Mouse (Mus musculus): ENCODE results near the gene Slc44a3. TPM values are rescaled to one million over a fixed set of nuclear protein-coding genes. Genes with fewer than 3 reads are reported as not detected.

The Slc44a3 gene
- polyA plus RNA-seq, 1 experiment = 0.20 TPM

DNA sequence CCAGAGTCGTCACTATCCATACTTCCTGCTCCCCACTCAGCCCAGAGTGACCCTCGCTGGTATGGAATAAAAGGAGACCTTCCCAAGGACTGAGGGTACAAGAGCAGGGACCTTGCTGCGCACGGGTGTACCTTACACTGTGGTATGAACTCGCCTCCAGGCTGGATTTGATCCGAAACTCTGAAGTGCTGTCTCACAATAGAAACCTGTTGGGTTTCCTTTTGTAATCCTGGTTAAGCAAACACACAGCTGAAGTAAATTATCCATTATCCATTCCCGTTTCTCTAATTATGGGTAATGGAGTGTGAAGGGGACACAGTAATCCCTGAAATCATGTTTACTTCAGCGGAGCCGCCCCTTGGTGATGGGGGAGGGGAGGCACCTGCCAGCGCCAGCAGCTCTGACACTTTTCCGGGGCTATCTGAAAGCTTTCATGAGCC is 84.2 kb downstream of the Slc44a3 start:
- Histone ChIP-seq H3K27me3 (ENCODE audit: control insufficient read depth, insufficient read depth, insufficient read length) (no peaks in the 10 kb centered on the region), H3K36me3 (ENCODE audit: control insufficient read depth, insufficient read depth) (peaks cover 38% of the 10 kb centered on the region), H3ac (ENCODE audit: control insufficient read depth, insufficient read length, low read depth) (no peak overlapping the region), H3K4me3 (ENCODE audit: insufficient read depth, poor library complexity, severe bottlenecking) (no peak overlapping the region), H3K79me3 (ENCODE audit: low read depth) (peaks cover 67% of the 10 kb centered on the region), H3K79me2 (ENCODE audit: control insufficient read depth, insufficient read depth) (peaks cover 90% of the 10 kb centered on the region)
- TF ChIP-seq MYOD1 (IDR thresholded peaks at IDR 0.05; ENCODE audit: control insufficient read depth, insufficient read length, low read depth) (no peak), MYOG (IDR thresholded peaks at IDR 0.05; ENCODE audit: control insufficient read depth, extremely low read depth, insufficient read length) (no peak), CTCF (IDR thresholded peaks at IDR 0.05; ENCODE audit: control insufficient read depth, insufficient read depth, insufficient read length) (no peak), FOSL1 (IDR thresholded peaks at IDR 0.05; ENCODE audit: insufficient read depth, low read length, poor library complexity, severe bottlenecking) (no peak), CEBPB (IDR thresholded peaks at IDR 0.05; ENCODE audit: low read depth) (no peak), USF1 (IDR thresholded peaks at IDR 0.05; ENCODE audit: low read depth) (no peak)

DNA sequence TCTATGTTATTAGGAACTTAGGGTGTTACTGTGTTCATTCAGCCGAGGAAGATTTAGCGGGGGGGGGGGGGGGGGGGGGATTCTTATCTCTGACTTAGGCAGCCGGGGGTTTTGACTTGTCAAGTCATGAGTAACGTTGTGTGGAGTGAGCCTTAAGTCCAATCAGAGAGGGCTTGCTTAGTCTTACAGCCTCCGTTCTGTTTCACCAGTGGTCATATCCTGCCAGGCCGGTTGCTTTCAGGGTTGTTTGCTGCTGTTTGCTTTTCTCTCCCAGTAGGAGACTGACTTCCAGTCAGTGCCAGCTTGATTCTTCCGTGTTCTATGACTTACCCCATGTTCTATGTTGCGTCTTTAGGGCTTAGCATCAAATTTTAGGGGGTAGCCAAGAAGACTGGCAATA is 85.8 kb downstream of the Slc44a3 start:
- Histone ChIP-seq H3ac (ENCODE audit: control insufficient read depth, insufficient read length, low read depth) (no peak overlapping the region), H3K79me3 (ENCODE audit: low read depth) (peaks cover 83% of the 10 kb centered on the region), H3K4me3 (ENCODE audit: insufficient read depth, poor library complexity, severe bottlenecking) (no peak overlapping the region), H3K27me3 (ENCODE audit: control insufficient read depth, insufficient read depth, insufficient read length) (no peaks in the 10 kb centered on the region), H3K36me3 (ENCODE audit: control insufficient read depth, insufficient read depth) (peaks cover 50% of the 10 kb centered on the region), H3K79me2 (ENCODE audit: control insufficient read depth, insufficient read depth) (peaks cover 99% of the 10 kb centered on the region)
- TF ChIP-seq USF1 (IDR thresholded peaks at IDR 0.05; ENCODE audit: low read depth) = no peak
- TF ChIP-seq MAX (IDR thresholded peaks at IDR 0.05) = no peak
- no peak for TF ChIP-seq CEBPB (IDR thresholded peaks at IDR 0.05; ENCODE audit: low read depth)
- no peak for TF ChIP-seq FOSL1 (IDR thresholded peaks at IDR 0.05; ENCODE audit: insufficient read depth, low read length, poor library complexity, severe bottlenecking)

DNA sequence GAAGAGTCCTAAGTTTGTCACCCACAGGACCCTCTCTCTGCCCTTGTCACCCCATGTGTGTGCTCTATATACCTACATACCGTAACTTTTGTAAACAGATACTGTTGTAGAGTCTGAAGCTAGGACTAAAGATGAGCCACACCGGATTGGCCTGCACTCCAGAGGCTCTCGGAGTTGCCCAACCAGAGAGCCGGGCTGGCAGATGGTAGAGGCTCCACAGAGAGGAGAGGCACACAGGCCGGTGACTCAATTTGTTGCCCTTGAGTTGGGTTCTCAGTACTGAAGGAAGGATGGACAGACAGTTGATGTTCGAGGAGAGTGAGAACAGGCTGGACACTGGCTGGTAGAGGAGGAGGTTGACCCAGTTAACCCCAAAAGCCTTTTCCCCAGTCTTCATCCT is 87.8 kb downstream of the Slc44a3 start:
- Histone ChIP-seq H3ac (ENCODE audit: control insufficient read depth, insufficient read length, low read depth) (no peak overlapping the region), H3K36me3 (ENCODE audit: control insufficient read depth, insufficient read depth) (peaks cover 40% of the 10 kb centered on the region)
- TF ChIP-seq MYOG (IDR thresholded peaks at IDR 0.05; ENCODE audit: control insufficient read depth, extremely low read depth, insufficient read length) (no peak), MYOD1 (IDR thresholded peaks at IDR 0.05; ENCODE audit: control insufficient read depth, insufficient read length, low read depth) (no peak), FOSL1 (IDR thresholded peaks at IDR 0.05; ENCODE audit: insufficient read depth, low read length, poor library complexity, severe bottlenecking) (no peak), CEBPB (IDR thresholded peaks at IDR 0.05; ENCODE audit: low read depth) (no peak), USF1 (IDR thresholded peaks at IDR 0.05; ENCODE audit: low read depth) (no peak), CTCF (IDR thresholded peaks at IDR 0.05; ENCODE audit: control insufficient read depth, insufficient read depth, insufficient read length) (no peak), MAX (IDR thresholded peaks at IDR 0.05) (no peak)

DNA sequence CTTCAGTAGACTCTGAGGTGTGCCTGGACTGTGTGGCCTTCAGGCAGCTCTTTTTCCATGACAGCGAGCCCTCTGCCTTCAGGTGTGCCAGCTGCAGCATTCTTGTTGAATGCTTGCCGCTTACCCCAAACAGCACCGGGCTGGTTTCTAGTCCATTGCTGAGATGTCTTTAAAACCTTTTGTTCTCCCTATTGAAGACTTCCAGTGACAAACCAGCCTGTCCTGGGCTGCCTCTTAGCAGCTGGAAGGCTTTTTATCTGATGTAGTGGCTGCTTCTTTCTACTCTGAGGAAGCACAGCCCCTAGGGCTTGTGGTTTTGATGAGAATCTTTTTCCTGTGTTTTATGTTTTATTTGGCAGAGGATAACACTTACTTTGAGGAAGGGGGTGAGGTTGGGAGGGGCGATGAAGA is 88.3 kb downstream of the Slc44a3 start:
- peaks cover 41% of the 10 kb centered on the region for H3K36me3 ChIP-seq (ENCODE audit: control insufficient read depth, insufficient read depth)
- no peak overlapping the region for H3K4me3 ChIP-seq (ENCODE audit: insufficient read depth, poor library complexity, severe bottlenecking)
- no peaks in the 10 kb centered on the region for H3K27me3 ChIP-seq (ENCODE audit: control insufficient read depth, insufficient read depth, insufficient read length)
- H3ac ChIP-seq (ENCODE audit: control insufficient read depth, insufficient read length, low read depth) = no peak overlapping the region
- no peak for TF ChIP-seq MYOD1 (IDR thresholded peaks at IDR 0.05; ENCODE audit: control insufficient read depth, insufficient read length, low read depth)
- TF ChIP-seq MAX (IDR thresholded peaks at IDR 0.05) = no peak
- TF ChIP-seq MYOG (IDR thresholded peaks at IDR 0.05; ENCODE audit: control insufficient read depth, extremely low read depth, insufficient read length) = no peak
- no peak for TF ChIP-seq FOSL1 (IDR thresholded peaks at IDR 0.05; ENCODE audit: insufficient read depth, low read length, poor library complexity, severe bottlenecking)
- TF ChIP-seq USF1 (IDR thresholded peaks at IDR 0.05; ENCODE audit: low read depth) = no peak
- TF ChIP-seq CEBPB (IDR thresholded peaks at IDR 0.05; ENCODE audit: low read depth) = no peak
- TF ChIP-seq CTCF (IDR thresholded peaks at IDR 0.05; ENCODE audit: control insufficient read depth, insufficient read depth, insufficient read length) = no peak
- H3K79me2 ChIP-seq (ENCODE audit: control insufficient read depth, insufficient read depth) = peaks cover 100% of the 10 kb centered on the region
- peaks cover 95% of the 10 kb centered on the region for H3K79me3 ChIP-seq (ENCODE audit: low read depth)

More for the DNA sequence above, 87.8 kb downstream of the Slc44a3 start:
- Histone ChIP-seq H3K4me3 (ENCODE audit: insufficient read depth, poor library complexity, severe bottlenecking) (no peak overlapping the region), H3K79me2 (ENCODE audit: control insufficient read depth, insufficient read depth) (peaks cover 100% of the 10 kb centered on the region), H3K27me3 (ENCODE audit: control insufficient read depth, insufficient read depth, insufficient read length) (no peaks in the 10 kb centered on the region), H3K79me3 (ENCODE audit: low read depth) (peaks cover 94% of the 10 kb centered on the region)

DNA sequence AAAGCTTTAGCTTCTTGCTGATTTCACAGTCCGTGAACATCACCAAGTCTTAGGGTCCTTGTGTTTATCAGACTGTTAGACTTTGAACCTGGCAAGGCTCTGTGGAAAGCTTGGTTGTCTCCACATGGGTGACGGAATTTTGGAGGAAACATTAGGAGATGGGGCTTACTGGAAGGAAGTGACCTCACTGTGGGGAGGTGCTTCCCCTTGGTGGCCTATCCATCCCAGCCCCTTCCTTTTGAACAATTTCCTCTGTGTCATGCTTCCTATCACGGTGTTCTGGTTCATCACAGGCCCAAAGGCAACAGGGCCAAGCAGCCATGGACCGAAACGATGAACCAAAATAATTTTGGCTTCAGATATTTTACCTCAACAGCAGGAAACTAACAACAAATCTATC is 89.9 kb downstream of the Slc44a3 start:
- H3ac ChIP-seq (ENCODE audit: control insufficient read depth, insufficient read length, low read depth) = no peak overlapping the region
- H3K36me3 ChIP-seq (ENCODE audit: control insufficient read depth, insufficient read depth) = peaks cover 54% of the 10 kb centered on the region
- peaks cover 100% of the 10 kb centered on the region for H3K79me2 ChIP-seq (ENCODE audit: control insufficient read depth, insufficient read depth)
- H3K27me3 ChIP-seq (ENCODE audit: control insufficient read depth, insufficient read depth, insufficient read length) = no peaks in the 10 kb centered on the region
- H3K79me3 ChIP-seq (ENCODE audit: low read depth) = peaks cover 98% of the 10 kb centered on the region
- H3K4me3 ChIP-seq (ENCODE audit: insufficient read depth, poor library complexity, severe bottlenecking) = no peak overlapping the region
- no peak for TF ChIP-seq FOSL1 (IDR thresholded peaks at IDR 0.05; ENCODE audit: insufficient read depth, low read length, poor library complexity, severe bottlenecking)
- no peak for TF ChIP-seq MYOG (IDR thresholded peaks at IDR 0.05; ENCODE audit: control insufficient read depth, extremely low read depth, insufficient read length)
- TF ChIP-seq MYOD1 (IDR thresholded peaks at IDR 0.05; ENCODE audit: control insufficient read depth, insufficient read length, low read depth) = no peak
- no peak for TF ChIP-seq CTCF (IDR thresholded peaks at IDR 0.05; ENCODE audit: control insufficient read depth, insufficient read depth, insufficient read length)
- TF ChIP-seq CEBPB (IDR thresholded peaks at IDR 0.05; ENCODE audit: low read depth) = no peak
- no peak for TF ChIP-seq MAX (IDR thresholded peaks at IDR 0.05)
- TF ChIP-seq USF1 (IDR thresholded peaks at IDR 0.05; ENCODE audit: low read depth) = no peak

DNA sequence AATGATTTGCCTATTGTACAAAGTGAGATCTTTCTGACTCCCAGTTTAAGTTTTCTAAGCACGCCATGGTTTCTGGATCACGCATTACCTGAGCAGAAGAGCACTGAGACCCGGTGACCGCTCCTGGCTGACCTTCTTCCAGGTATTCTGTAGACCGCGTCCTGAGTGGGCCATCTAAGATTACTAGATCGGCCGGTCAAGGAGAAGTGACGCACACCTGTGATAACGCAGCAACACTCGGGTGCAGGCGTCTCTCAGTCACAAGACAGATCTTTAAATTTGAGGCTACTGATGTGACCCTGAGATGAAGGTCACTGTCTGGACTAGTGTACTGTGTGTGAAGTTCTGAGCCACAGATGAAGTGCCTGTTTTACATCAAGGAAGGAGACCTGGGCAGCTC is 90.7 kb downstream of the Slc44a3 start:
- Histone ChIP-seq H3K79me3 (ENCODE audit: low read depth) (peaks cover 99% of the 10 kb centered on the region), H3K4me3 (ENCODE audit: insufficient read depth, poor library complexity, severe bottlenecking) (no peak overlapping the region), H3K27me3 (ENCODE audit: control insufficient read depth, insufficient read depth, insufficient read length) (no peaks in the 10 kb centered on the region), H3K36me3 (ENCODE audit: control insufficient read depth, insufficient read depth) (peaks cover 59% of the 10 kb centered on the region), H3K79me2 (ENCODE audit: control insufficient read depth, insufficient read depth) (peaks cover 100% of the 10 kb centered on the region), H3ac (ENCODE audit: control insufficient read depth, insufficient read length, low read depth) (no peak overlapping the region)
- TF ChIP-seq CTCF (IDR thresholded peaks at IDR 0.05; ENCODE audit: control insufficient read depth, insufficient read depth, insufficient read length) = no peak
- no peak for TF ChIP-seq MYOG (IDR thresholded peaks at IDR 0.05; ENCODE audit: control insufficient read depth, extremely low read depth, insufficient read length)
- no peak for TF ChIP-seq MYOD1 (IDR thresholded peaks at IDR 0.05; ENCODE audit: control insufficient read depth, insufficient read length, low read depth)
- no peak for TF ChIP-seq MAX (IDR thresholded peaks at IDR 0.05)
- TF ChIP-seq USF1 (IDR thresholded peaks at IDR 0.05; ENCODE audit: low read depth) = no peak
- TF ChIP-seq FOSL1 (IDR thresholded peaks at IDR 0.05; ENCODE audit: insufficient read depth, low read length, poor library complexity, severe bottlenecking) = no peak
- no peak for TF ChIP-seq CEBPB (IDR thresholded peaks at IDR 0.05; ENCODE audit: low read depth)
